Mouse (Mus musculus): ENCODE measurements around the gene Vstm2b. TPM values are rescaled to one million over a fixed set of nuclear protein-coding genes. Genes with fewer than 3 reads are reported as not detected.

Gene Vstm2b
- 10 to 100 TPM; 59.2 to 63.3 TPM for total RNA-seq (2021)
- long read RNA-seq, experiment 1, transcript Vstm2b-203 (5 exons, 1,455 nt), result major isoform, 54 of 86 reads
- long read RNA-seq, experiment 1, transcript Vstm2b-201 (6 exons, 2,627 nt), result minor isoform, 7 of 86 reads
- long read RNA-seq, experiment 1, partial matches to known transcripts, result 13 of 86 reads
- long read RNA-seq, experiment 1, other reads (novel, unspliced or antisense), result 12 of 86 reads
- long read RNA-seq, experiment 2, transcript Vstm2b-201 (6 exons, 2,627 nt), result minor isoform, 6 of 73 reads
- long read RNA-seq, experiment 2, transcript Vstm2b-203 (5 exons, 1,455 nt), result major isoform, 27 of 73 reads
- long read RNA-seq, experiment 2, partial matches to known transcripts, result 11 of 73 reads
- long read RNA-seq, experiment 2, other reads (novel, unspliced or antisense), result 29 of 73 reads

DNA sequence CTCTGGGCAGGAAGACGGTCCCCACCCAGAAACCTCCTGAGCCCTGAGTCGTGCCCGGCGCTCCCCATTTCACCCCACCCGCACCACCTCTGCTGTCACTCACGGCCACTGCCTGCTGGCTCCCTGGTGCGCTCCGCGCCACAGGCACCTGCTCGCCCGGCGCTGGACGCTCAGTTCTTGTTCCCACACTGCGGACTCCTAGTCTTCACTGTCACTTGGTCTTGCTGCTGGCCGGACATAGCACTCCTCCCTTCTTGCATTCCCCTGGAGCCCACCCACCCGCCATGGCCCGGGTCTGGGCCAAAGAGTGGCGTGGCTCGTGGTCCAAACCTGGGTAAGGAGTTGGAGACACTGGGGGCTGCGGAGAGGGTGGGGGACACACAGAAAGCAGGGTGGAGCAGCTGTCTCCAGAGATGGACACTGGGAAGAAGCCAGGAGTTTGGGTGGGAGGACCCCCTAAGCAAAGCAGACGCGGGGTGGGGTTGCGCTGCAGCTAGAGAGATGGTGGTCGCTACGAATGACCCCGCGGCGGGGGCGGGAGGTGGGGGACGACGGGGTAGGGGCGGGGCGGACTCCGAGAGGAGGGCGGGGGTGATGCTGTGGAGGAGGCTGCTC lies at the start of gene Vstm2b:
Vstm2b (plus strand) TSS at position 233 of the 615 bp plus-strand sequence.
- DNase-seq (ENCODE audit: extremely low spot score in 1 of 2, low spot score in 2 of 2), result peak; percentile 26 to 30
- no peak for TF ChIP-seq CTCF (IDR thresholded peaks at IDR 0.05)
- H3K4me3 ChIP-seq, result peak within 1 kb of the TSS; percentile 73
- peak within 1 kb of the TSS; percentile 85 for H3K27ac ChIP-seq
- intact Hi-C loops (cut with DNase I), result loop anchor here (2.0 kb wide), 1 partner anchor 73 kb away; no protein-coding TSS in a partner anchor

- no peak overlapping the region for H3K4me3 ChIP-seq
- no peak for TF ChIP-seq CTCF (IDR thresholded peaks at IDR 0.05)
- no peak overlapping the region for H3K27ac ChIP-seq
- DNase-seq (ENCODE audit: extremely low spot score in 1 of 2, low spot score in 2 of 2), result no peak
- intact Hi-C loops (cut with DNase I), result no loop called here
Measured at GRCm38 (mm10) chr7:40856088-40856625, 42.0 kb upstream of the Vstm2b start.

DNA sequence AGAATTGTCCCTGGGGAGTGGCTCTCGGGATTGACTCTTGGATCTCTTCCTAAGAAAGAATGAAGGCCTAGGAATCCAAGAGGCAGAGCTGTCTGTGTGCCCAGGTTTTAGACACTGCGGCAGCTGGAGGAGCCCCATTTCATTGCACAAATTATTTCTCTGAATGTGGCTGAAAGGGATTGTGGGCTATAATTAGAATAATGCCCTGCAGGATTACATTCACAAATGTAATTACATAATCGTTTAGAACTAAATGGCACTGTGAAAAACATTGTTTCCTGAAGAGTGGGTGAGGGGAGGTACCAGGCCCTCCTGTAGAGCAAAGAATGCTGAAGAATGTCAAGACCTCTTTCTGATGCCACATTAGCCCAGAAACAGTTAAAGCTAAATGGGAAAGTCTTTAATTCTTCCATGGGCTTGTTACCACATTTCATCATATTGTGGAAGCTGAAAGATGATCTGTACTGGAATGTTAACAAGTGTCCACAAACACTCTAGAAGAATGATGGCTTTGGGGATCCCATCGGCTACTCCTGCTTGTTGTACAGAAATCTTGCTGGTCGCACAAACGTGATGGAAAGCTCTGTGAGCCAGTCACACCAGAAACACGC lies 24.6 kb upstream of the Vstm2b start:
- DNase-seq (ENCODE audit: extremely low spot score in 1 of 2, low spot score in 2 of 2), result no peak
- H3K27ac ChIP-seq, result no peak overlapping the region
- H3K4me3 ChIP-seq, result no peak overlapping the region
- intact Hi-C loops (cut with DNase I), result no loop called here
- TF ChIP-seq CTCF (IDR thresholded peaks at IDR 0.05), result no peak

- DNase-seq (ENCODE audit: extremely low spot score in 1 of 2, low spot score in 2 of 2), result peak in 1 of 2 experiments; percentile 46
- no peak overlapping the region; the same call in 1 of the 2 replicates for H3K27ac ChIP-seq
- no peak for TF ChIP-seq CTCF (IDR thresholded peaks at IDR 0.05)
- intact Hi-C loops (cut with DNase I), result no loop called here
- no peak overlapping the region for H3K4me3 ChIP-seq
Measured at GRCm38 (mm10) chr7:40884855-40885489, 13.2 kb upstream of the Vstm2b start.

DNA sequence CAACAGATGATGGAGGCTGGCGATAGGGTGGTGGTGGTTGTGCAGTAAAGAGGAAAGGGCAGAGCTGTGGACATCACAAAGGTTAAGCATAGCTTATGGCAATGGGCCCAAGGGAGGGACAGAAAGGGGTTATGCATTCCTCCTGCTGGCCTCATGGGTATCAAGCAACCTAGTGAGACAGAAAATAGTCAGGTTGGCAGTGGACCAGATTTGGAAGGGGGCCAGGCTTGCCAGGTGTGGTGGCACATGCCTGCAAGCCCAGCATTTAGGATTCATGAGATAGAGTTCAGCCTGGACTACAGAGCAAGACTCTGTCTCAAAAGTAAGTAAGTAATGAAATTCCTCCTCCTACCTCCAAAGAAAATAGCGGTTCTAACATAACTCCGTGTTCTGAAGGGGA lies 9.8 kb upstream of the Vstm2b start:
- intact Hi-C loops (cut with DNase I), result no loop called here
- no peak for DNase-seq (ENCODE audit: extremely low spot score in 1 of 2, low spot score in 2 of 2)
- TF ChIP-seq CTCF (IDR thresholded peaks at IDR 0.05), result no peak
- H3K4me3 ChIP-seq, result no peak overlapping the region
- H3K27ac ChIP-seq, result no peak overlapping the region

- Histone ChIP-seq H3K27ac (no peak overlapping the region), H3K4me3 (no peak overlapping the region)
- intact Hi-C loops (cut with DNase I), result no loop called here
- peak; percentile 11 for TF ChIP-seq CTCF (IDR thresholded peaks at IDR 0.05)
- DNase-seq (ENCODE audit: extremely low spot score in 1 of 2, low spot score in 2 of 2), result no peak
Measured at GRCm38 (mm10) chr7:40896964-40897363, 1.2 kb upstream of the Vstm2b start.

DNA sequence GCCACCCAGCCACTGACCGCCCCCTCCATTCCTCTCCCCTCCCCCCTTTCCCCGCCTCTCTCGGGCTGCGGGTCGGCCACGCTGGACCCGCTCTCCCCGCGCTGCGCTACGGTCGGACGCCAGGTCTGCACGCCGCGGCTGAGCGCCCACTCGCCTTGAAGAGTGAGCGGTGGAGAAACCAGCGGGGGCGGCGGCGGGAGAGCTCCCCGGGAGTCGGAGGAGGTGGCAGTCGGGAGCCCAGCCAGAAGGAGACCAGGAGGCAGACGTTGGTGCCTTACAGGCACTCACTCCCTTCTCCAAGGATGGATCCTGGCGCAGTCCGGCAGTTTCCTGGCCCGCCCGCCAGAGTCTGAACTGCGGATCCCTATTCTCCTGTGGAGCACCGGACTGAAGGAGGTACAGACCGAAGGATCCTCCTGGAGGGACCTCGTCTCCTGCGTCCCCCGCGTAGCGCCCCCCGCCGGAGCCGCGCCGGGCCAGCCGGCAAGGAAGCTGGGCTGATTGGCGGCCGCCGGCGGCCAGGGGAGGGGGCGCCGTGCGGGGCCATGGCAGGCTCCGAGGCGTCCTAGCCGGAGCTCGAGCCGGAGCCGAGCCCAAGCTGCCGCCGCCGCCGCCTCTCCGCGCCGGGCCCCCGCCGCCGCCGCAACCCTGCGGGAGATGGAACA lies 715 bp downstream of the Vstm2b start:
- intact Hi-C loops (cut with DNase I), result loop anchor here (2.0 kb wide), 1 partner anchor 74 kb away; no protein-coding TSS in a partner anchor
- no peak; the same call in 1 of the 2 replicates for TF ChIP-seq CTCF (IDR thresholded peaks at IDR 0.05)

GRCm38 (mm10) chr7:40899376-40900265 lies 1.5 kb downstream of the Vstm2b start:
- peak overlapping the region; percentile 85 for H3K27ac ChIP-seq
- intact Hi-C loops (cut with DNase I), result loop anchor here (2.0 to 10.0 kb wide), 3 partner anchors 75 to 572 kb away; no protein-coding TSS in a partner anchor
- TF ChIP-seq CTCF (IDR thresholded peaks at IDR 0.05), result no peak
- DNase-seq (ENCODE audit: extremely low spot score in 1 of 2, low spot score in 2 of 2), result peak; percentile 39 to 69
- H3K4me3 ChIP-seq, result peak overlapping the region; percentile 73

More for the DNA sequence above, 715 bp downstream of the Vstm2b start:
- peak; percentile 77 to 82 for DNase-seq (ENCODE audit: extremely low spot score in 1 of 2, low spot score in 2 of 2)
- Histone ChIP-seq H3K4me3 (peak overlapping the region; percentile 73), H3K27ac (peak overlapping the region; percentile 85)

- Histone ChIP-seq H3K27ac (no peak overlapping the region), H3K4me3 (peak overlapping the region; percentile 73; the same call in 1 of the 2 replicates)
- intact Hi-C loops (cut with DNase I), result loop anchor here (1.0 to 10.0 kb wide), 4 partner anchors 41 to 574 kb away; no protein-coding TSS in a partner anchor
- peak; percentile 83 to 88 for DNase-seq (ENCODE audit: extremely low spot score in 1 of 2, low spot score in 2 of 2)
- TF ChIP-seq CTCF (IDR thresholded peaks at IDR 0.05), result peak; percentile 81
Measured at GRCm38 (mm10) chr7:40901201-40901600, 3.1 kb downstream of the Vstm2b start.

- no peak for TF ChIP-seq CTCF (IDR thresholded peaks at IDR 0.05)
- Histone ChIP-seq H3K27ac (peak overlapping the region; percentile 3; the same call in 1 of the 2 replicates), H3K4me3 (peak overlapping the region; percentile 40)
- intact Hi-C loops (cut with DNase I), result loop anchor here (5.0 to 10.0 kb wide), 2 partner anchors 508 to 575 kb away; no protein-coding TSS in a partner anchor
- peak; percentile 36 to 47 for DNase-seq (ENCODE audit: extremely low spot score in 1 of 2, low spot score in 2 of 2)
Measured at GRCm38 (mm10) chr7:40902506-40902905, 4.4 kb downstream of the Vstm2b start.

Data from left cerebral cortex, adult 2 months (tissue).